Mouse (Mus musculus) kidney, embryonic 14.5 days (tissue): ENCODE measurements around the gene Ldlr. TPM values are rescaled to one million over a fixed set of nuclear protein-coding genes. Genes with fewer than 3 reads are reported as not detected.

Experiments used
- ATAC-seq: fragments of 200-750 bp; cut with Nextera tagmentation; 2 replicates; pipeline ENCODE4 v1.8.0; 2017; ENCODE audit warnings: moderate number of reproducible peaks, mild to moderate bottlenecking, moderate TSS enrichment, moderate library complexity; ENCODE audit not compliant: low FRiP score, low TSS enrichment
- H3K27ac ChIP-seq: fragments of 300-500 bp; sonication (generic); 2 replicates; pipeline ENCODE4 v1.5.1; 2014; ENCODE audit warnings: low read depth, mild to moderate bottlenecking, low read length, moderate library complexity, mixed read lengths
- H3K27me3 ChIP-seq: fragments of 300-500 bp; sonication (generic); 2 replicates; pipeline ENCODE4 v1.6.1; 2014; ENCODE audit warnings: mild to moderate bottlenecking, low read length; ENCODE audit not compliant: control insufficient read depth, insufficient read depth
- H3K36me3 ChIP-seq: fragments of 300-500 bp; sonication (generic); 2 replicates; pipeline ENCODE4 v1.6.1; 2014; ENCODE audit warnings: low read length, mixed read lengths; ENCODE audit not compliant: control insufficient read depth, insufficient read depth
- H3K4me1 ChIP-seq: fragments of 300-500 bp; sonication (generic); 2 replicates; pipeline ENCODE4 v1.6.1; 2014; ENCODE audit warnings: low read length, mixed read lengths; ENCODE audit not compliant: control insufficient read depth, insufficient read depth
- H3K4me2 ChIP-seq: fragments of 300-500 bp; sonication (generic); replicated peaks from 2 replicates; pipeline ENCODE4 v1.6.1; 2014; ENCODE audit warnings: low read depth, mild to moderate bottlenecking, low read length
- H3K4me3 ChIP-seq: fragments of 300-500 bp; sonication (generic); 2 replicates; pipeline ENCODE4 v1.5.1; 2014; ENCODE audit warnings: mild to moderate bottlenecking, low read length
- H3K9ac ChIP-seq: fragments of 300-500 bp; sonication (generic); 2 replicates; pipeline ENCODE4 v1.6.1; 2014; ENCODE audit warnings: low read depth, mild to moderate bottlenecking, low read length, moderate library complexity
- H3K9me3 ChIP-seq: fragments of 300-500 bp; sonication (generic); 2 replicates; pipeline ENCODE4 v1.6.1; 2016; ENCODE audit warnings: low read length; ENCODE audit not compliant: control insufficient read depth
- WGBS: fragments of 180-500 bp; shearing (Covaris S2); extraction: QIAGEN DNeasy Blood & Tissue Kit; methylation state at CpG from one replicate; pipeline ENCODE4 v1.1.7; 2014; 5-methylcytosine and 5-hydroxymethylcytosine counted together
- polyA plus RNA-seq: library from polyadenylated mRNA; unstranded; fragments of >200 nt; fragmentation: Nextera tagmentation; extraction: Ambion mirVana; gene quantifications from 2 replicates; pipeline ENCODE4 v1.2.1, GENCODE M21; 2014

The Ldlr gene
- polyA plus RNA-seq, 1 experiment from 2014 or later = 15.8 TPM

- H3K4me3 ChIP-seq = no peak overlapping the region
- H3K9me3 ChIP-seq = no peaks in the 10 kb centered on the region
- H3K27ac ChIP-seq = no peak overlapping the region
- no peak overlapping the region for H3K4me2 ChIP-seq
- H3K9ac ChIP-seq = no peak overlapping the region
- peaks cover 57% of the 10 kb centered on the region for H3K36me3 ChIP-seq
- 96% methylated on average over 9 of the region's 9 CpGs for WGBS
- H3K27me3 ChIP-seq = no peaks in the 10 kb centered on the region
- H3K4me1 ChIP-seq = no peaks in the 10 kb centered on the region
- ATAC-seq = no peak
These were observed 9.0 kb downstream of the Ldlr start for GRCm38 (mm10) chr9:21732288-21732687.

DNA sequence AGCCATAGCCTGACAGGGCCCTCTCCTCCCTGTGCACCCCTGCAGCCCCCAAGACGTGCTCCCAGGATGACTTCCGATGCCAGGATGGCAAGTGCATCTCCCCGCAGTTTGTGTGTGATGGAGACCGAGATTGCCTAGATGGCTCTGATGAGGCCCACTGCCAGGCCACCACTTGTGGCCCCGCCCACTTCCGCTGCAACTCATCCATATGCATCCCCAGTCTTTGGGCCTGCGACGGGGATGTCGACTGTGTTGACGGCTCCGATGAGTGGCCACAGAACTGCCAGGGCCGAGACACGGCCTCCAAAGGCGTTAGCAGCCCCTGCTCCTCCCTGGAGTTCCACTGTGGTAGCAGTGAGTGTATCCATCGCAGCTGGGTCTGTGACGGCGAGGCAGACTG is 10.2 kb downstream of the Ldlr start:
- no peak overlapping the region for H3K27ac ChIP-seq
- no peak overlapping the region for H3K4me2 ChIP-seq
- no peak overlapping the region for H3K9ac ChIP-seq
- no peaks in the 10 kb centered on the region for H3K9me3 ChIP-seq
- 95% methylated on average over 17 of the region's 17 CpGs for WGBS
- H3K27me3 ChIP-seq = no peaks in the 10 kb centered on the region
- peaks cover 68% of the 10 kb centered on the region for H3K36me3 ChIP-seq
- H3K4me1 ChIP-seq = no peaks in the 10 kb centered on the region
- H3K4me3 ChIP-seq = no peak overlapping the region
- no peak for ATAC-seq

- Histone ChIP-seq H3K9ac (no peak overlapping the region), H3K4me3 (no peak overlapping the region), H3K4me2 (no peak overlapping the region), H3K36me3 (peaks cover 74% of the 10 kb centered on the region), H3K9me3 (no peaks in the 10 kb centered on the region), H3K4me1 (no peaks in the 10 kb centered on the region), H3K27me3 (no peaks in the 10 kb centered on the region), H3K27ac (no peak overlapping the region)
- 93% methylated on average over 7 of the region's 7 CpGs for WGBS
- ATAC-seq = no peak
These were observed 10.7 kb downstream of the Ldlr start for GRCm38 (mm10) chr9:21733989-21734388.

DNA sequence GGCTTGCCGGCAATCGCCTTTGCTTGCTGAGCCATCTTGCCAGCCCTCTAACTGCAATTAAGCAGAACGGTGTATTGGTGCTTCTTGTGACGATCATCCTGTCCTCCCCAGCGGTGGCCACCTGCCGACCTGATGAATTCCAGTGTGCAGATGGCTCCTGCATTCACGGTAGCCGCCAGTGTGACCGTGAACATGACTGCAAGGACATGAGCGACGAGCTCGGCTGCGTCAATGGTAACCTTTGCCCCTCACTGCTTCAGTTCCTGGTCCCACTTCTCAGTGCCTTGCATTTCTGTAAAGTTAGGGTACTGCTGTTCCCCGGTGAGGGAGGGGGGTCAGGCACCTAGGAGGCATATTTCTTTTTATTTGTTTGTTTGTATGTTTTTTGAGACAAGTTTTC is 11.8 kb downstream of the Ldlr start:
- no peaks in the 10 kb centered on the region for H3K9me3 ChIP-seq

DNA sequence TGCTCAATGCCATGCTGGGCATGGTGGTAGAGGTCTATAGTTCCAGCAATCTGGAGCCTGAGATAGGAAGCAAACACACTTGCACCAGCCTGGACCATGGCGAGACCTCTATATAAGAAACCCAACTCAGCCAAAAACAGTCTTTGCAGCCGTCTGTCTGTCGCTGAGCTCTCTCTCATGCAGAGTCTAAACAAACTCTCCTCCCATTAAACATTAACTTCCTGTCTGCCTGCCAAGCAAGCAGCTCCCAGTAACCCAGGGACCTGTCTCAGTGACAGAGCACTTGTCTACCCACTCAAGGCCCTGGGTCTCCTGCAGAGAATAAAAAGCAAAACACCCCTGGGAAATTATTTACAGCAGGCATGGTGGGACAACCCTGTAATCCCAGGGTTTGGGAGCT is 13.3 kb downstream of the Ldlr start:
- H3K4me2 ChIP-seq = no peak overlapping the region
- no peak for ATAC-seq

More for the DNA sequence above, 11.8 kb downstream of the Ldlr start:
- Histone ChIP-seq H3K27ac (no peak overlapping the region), H3K9ac (no peak overlapping the region), H3K36me3 (peaks cover 84% of the 10 kb centered on the region), H3K27me3 (no peaks in the 10 kb centered on the region), H3K4me2 (no peak overlapping the region), H3K4me1 (no peaks in the 10 kb centered on the region), H3K4me3 (no peak overlapping the region)
- ATAC-seq = no peak
- WGBS = 90% methylated on average over 14 of the region's 14 CpGs

GRCm38 (mm10) chr9:21737188-21737587 is 13.9 kb downstream of the Ldlr start:
- WGBS = 93% methylated on average over 10 of the region's 10 CpGs
- no peak for ATAC-seq
- no peaks in the 10 kb centered on the region for H3K4me1 ChIP-seq
- no peaks in the 10 kb centered on the region for H3K9me3 ChIP-seq
- no peak overlapping the region for H3K9ac ChIP-seq
- no peak overlapping the region for H3K27ac ChIP-seq
- peaks cover 94% of the 10 kb centered on the region for H3K36me3 ChIP-seq
- no peaks in the 10 kb centered on the region for H3K27me3 ChIP-seq
- no peak overlapping the region for H3K4me2 ChIP-seq
- H3K4me3 ChIP-seq = no peak overlapping the region

More for the DNA sequence above, 13.3 kb downstream of the Ldlr start:
- no peak overlapping the region for H3K4me3 ChIP-seq
- H3K9me3 ChIP-seq = no peaks in the 10 kb centered on the region
- H3K27ac ChIP-seq = no peak overlapping the region
- no peaks in the 10 kb centered on the region for H3K4me1 ChIP-seq
- peaks cover 95% of the 10 kb centered on the region for H3K36me3 ChIP-seq
- H3K9ac ChIP-seq = no peak overlapping the region
- no peaks in the 10 kb centered on the region for H3K27me3 ChIP-seq
- WGBS = 62% methylated on average over 3 of the region's 3 CpGs

DNA sequence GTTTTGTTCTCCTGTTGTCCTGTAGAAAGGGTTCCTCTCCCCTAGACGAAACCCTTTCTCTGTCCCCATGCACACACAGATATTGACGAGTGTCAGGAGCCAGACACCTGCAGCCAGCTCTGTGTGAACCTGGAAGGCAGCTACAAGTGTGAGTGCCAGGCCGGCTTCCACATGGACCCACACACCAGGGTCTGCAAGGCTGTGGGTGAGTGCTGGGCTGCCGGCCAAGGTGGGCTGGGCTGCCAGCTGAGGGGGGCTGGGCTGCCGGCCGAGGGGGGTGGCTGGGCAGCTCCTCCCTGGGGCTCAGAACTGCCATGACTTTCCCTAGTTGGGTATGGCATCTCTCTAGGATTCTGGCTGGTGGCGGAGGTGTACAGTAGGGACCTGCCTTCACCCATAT is 15.5 kb downstream of the Ldlr start:
- 93% methylated on average over 7 of the region's 7 CpGs for WGBS
- Histone ChIP-seq H3K9ac (no peak overlapping the region), H3K27me3 (no peaks in the 10 kb centered on the region), H3K9me3 (no peaks in the 10 kb centered on the region), H3K27ac (no peak overlapping the region), H3K36me3 (peaks cover 89% of the 10 kb centered on the region), H3K4me1 (no peaks in the 10 kb centered on the region), H3K4me3 (no peak overlapping the region), H3K4me2 (no peak overlapping the region)
- no peak for ATAC-seq

DNA sequence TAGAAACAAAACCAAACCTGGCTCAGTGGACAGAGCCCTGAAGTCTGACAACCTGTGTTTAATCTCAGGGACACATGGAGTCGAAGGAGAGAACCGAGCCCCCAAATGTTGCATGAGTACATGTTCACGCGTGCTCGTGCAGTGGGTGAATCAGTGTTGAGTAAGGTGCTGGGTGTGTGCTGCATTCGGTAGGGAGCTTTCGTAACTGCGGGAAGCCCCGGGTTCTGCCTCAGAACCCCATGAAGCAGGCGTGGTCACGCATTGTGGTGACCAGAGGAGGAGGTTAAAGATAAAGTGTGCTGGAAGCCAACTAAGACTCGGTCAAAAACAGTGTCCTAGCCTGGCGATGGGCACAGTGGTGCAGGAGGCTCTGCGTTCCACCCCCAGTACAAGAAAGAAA is 17.1 kb downstream of the Ldlr start:
- no peaks in the 10 kb centered on the region for H3K9me3 ChIP-seq
- H3K9ac ChIP-seq = no peak overlapping the region
- H3K27me3 ChIP-seq = no peaks in the 10 kb centered on the region
- H3K27ac ChIP-seq = no peak overlapping the region
- H3K36me3 ChIP-seq = peaks cover 89% of the 10 kb centered on the region
- WGBS = 95% methylated on average over 14 of the region's 14 CpGs
- no peak overlapping the region for H3K4me2 ChIP-seq
- no peak for ATAC-seq
- no peak overlapping the region for H3K4me3 ChIP-seq
- no peaks in the 10 kb centered on the region for H3K4me1 ChIP-seq

DNA sequence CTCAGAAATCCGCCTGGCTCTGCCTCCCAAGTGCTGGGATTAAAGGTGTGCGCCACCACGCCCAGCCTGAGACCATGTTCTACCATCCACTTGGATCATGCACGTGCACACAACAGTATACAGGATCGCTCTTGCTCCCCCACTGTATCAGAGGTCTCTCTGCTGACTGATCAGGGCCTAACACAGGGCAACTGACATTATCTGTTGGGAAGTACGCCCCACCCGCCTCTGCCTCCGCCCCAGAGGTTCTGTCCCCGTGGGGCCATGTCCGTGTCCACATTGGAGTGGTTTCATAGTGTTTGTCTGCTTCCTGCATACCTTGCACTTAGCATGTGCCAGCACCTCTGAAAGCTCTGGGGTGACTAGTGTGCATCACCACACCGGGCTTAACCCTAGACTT is 18.2 kb downstream of the Ldlr start:
- Histone ChIP-seq H3K9ac (no peak overlapping the region), H3K4me3 (no peak overlapping the region), H3K27ac (no peak overlapping the region), H3K27me3 (no peaks in the 10 kb centered on the region), H3K36me3 (peaks cover 90% of the 10 kb centered on the region), H3K4me2 (no peak overlapping the region), H3K9me3 (no peaks in the 10 kb centered on the region), H3K4me1 (no peaks in the 10 kb centered on the region)
- ATAC-seq = no peak
- WGBS = 93% methylated on average over 11 of the region's 11 CpGs
